Mouse (Mus musculus) stomach, embryonic 15.5 days (tissue): ENCODE measurements around the gene Asb10. TPM values are rescaled to one million over a fixed set of nuclear protein-coding genes. Genes with fewer than 3 reads are reported as not detected.

Experiments used
- ATAC-seq: fragments of 200-750 bp; cut with Nextera tagmentation; 2 replicates; pipeline ENCODE4 v1.8.0; 2017; ENCODE audit warnings: low read depth, moderate number of reproducible peaks, moderate TSS enrichment; ENCODE audit not compliant: insufficient read depth, low FRiP score
- H3K27ac ChIP-seq: fragments of 300-500 bp; sonication (generic); 2 replicates; pipeline ENCODE4 v1.5.1; 2015; ENCODE audit warnings: mild to moderate bottlenecking, inconsistent platforms
- H3K27me3 ChIP-seq: fragments of 300-500 bp; sonication (generic); replicated peaks from 2 replicates; pipeline ENCODE4 v1.6.1; 2015; ENCODE audit warnings: inconsistent platforms
- H3K36me3 ChIP-seq: fragments of 300-500 bp; sonication (generic); 2 replicates; pipeline ENCODE4 v1.6.1; 2015; ENCODE audit warnings: inconsistent platforms
- H3K4me1 ChIP-seq: fragments of 300-500 bp; sonication (generic); 2 replicates; pipeline ENCODE4 v1.6.1; 2015; ENCODE audit warnings: inconsistent platforms
- H3K4me2 ChIP-seq: fragments of 300-500 bp; sonication (generic); 2 replicates; pipeline ENCODE4 v1.6.1; 2015; ENCODE audit warnings: mild to moderate bottlenecking, inconsistent platforms
- H3K4me3 ChIP-seq: fragments of 300-500 bp; sonication (generic); replicated peaks from 2 replicates; pipeline ENCODE4 v1.5.1; 2015; ENCODE audit warnings: inconsistent platforms
- H3K9ac ChIP-seq: fragments of 300-500 bp; sonication (generic); 2 replicates; pipeline ENCODE4 v1.6.1; 2015; ENCODE audit warnings: inconsistent platforms
- H3K9me3 ChIP-seq: fragments of 300-500 bp; sonication (generic); 2 replicates; pipeline ENCODE4 v1.6.1; 2016; ENCODE audit warnings: inconsistent platforms
- WGBS: fragments of 180-500 bp; shearing (Covaris S2); methylation state at CpG from one replicate; pipeline ENCODE4 v1.1.7; 2015; 5-methylcytosine and 5-hydroxymethylcytosine counted together
- polyA plus RNA-seq: library from polyadenylated mRNA; unstranded; fragments of >200 nt; fragmentation: Nextera tagmentation; extraction: Ambion mirVana; gene quantifications from 2 replicates; pipeline ENCODE4 v1.2.1, GENCODE M21; 2015

The Asb10 gene
- 0.32 and 0.57 TPM in 2 replicates for polyA plus RNA-seq

- H3K27ac ChIP-seq, result 0 out of 2 replicates have a peak within 1 kb of the TSS, but pooled peaks have one; percentile 11
- H3K9ac ChIP-seq, result no peak within 1 kb of the TSS
Observed at GRCm38 (mm10) chr5:24540387-24541143, at the start of gene Asb10. Asb10 (minus strand) TSS chr5:24540978.

GRCm38 (mm10) chr5:24589511-24590500 lies 49.0 kb upstream of the Asb10 start:
- no peak for ATAC-seq
- Histone ChIP-seq H3K9ac (no peak overlapping the region), H3K4me1 (peaks cover 27% of the 10 kb centered on the region), H3K9me3 (no peaks in the 10 kb centered on the region), H3K36me3 (peaks cover 39% of the 10 kb centered on the region), H3K4me2 (no peak overlapping the region), H3K27me3 (no peaks in the 10 kb centered on the region), H3K4me3 (no peak overlapping the region), H3K27ac (no peak overlapping the region)
- WGBS, result 90% methylated on average over 20 of the region's 20 CpGs

More at GRCm38 (mm10) chr5:24540387-24541143, at the start of gene Asb10:
- ATAC-seq, result peak; percentile 69; the same call in 1 of the 2 replicates
- Histone ChIP-seq H3K36me3 (no peaks in the 10 kb centered on the region), H3K27me3 (no peaks in the 10 kb centered on the region), H3K4me1 (peaks cover 13% of the 10 kb centered on the region), H3K4me2 (peak within 1 kb of the TSS; percentile 48), H3K4me3 (peak within 1 kb of the TSS; percentile 14; the same call in 1 of the 2 replicates), H3K9me3 (no peaks in the 10 kb centered on the region)
- 17% methylated on average over 14 of the region's 14 CpGs for WGBS

GRCm38 (mm10) chr5:24587200-24587577 lies 46.4 kb upstream of the Asb10 start:
- Histone ChIP-seq H3K9me3 (no peaks in the 10 kb centered on the region), H3K36me3 (peaks cover 20% of the 10 kb centered on the region), H3K27ac (no peak overlapping the region), H3K9ac (peak overlapping the region; percentile 63), H3K4me1 (peaks cover 27% of the 10 kb centered on the region), H3K4me3 (peak overlapping the region; percentile 80), H3K27me3 (no peaks in the 10 kb centered on the region), H3K4me2 (peak overlapping the region; percentile 81)
- ATAC-seq, result no peak
- WGBS, result 21% methylated on average over 4 of the region's 4 CpGs

GRCm38 (mm10) chr5:24586547-24587199 lies 45.9 kb upstream of the Asb10 start, which contains the start of gene Chpf2:
Chpf2 (plus strand) TSS chr5:24586741.
- peaks cover 24% of the 10 kb centered on the region for H3K4me1 ChIP-seq
- H3K36me3 ChIP-seq, result peaks cover 15% of the 10 kb centered on the region; the same call in 1 of the 2 replicates
- peak within 1 kb of the TSS; percentile 80 for H3K4me3 ChIP-seq
- WGBS, result 0% methylated on average over 43 of the region's 43 CpGs
- no peaks in the 10 kb centered on the region for H3K9me3 ChIP-seq
- peak; percentile 85 for ATAC-seq
- H3K27ac ChIP-seq, result peak within 1 kb of the TSS; percentile 70; the same call in 1 of the 2 replicates
- no peaks in the 10 kb centered on the region for H3K27me3 ChIP-seq
- peak within 1 kb of the TSS; percentile 63 for H3K9ac ChIP-seq
- H3K4me2 ChIP-seq, result peak within 1 kb of the TSS; percentile 81

GRCm38 (mm10) chr5:24586106-24586505 lies 45.3 kb upstream of the Asb10 start:
- 11% methylated on average over 8 of the region's 8 CpGs for WGBS
- Histone ChIP-seq H3K9me3 (no peaks in the 10 kb centered on the region), H3K27ac (no peak overlapping the region), H3K4me2 (peak overlapping the region; percentile 81), H3K4me3 (peak overlapping the region; percentile 80), H3K36me3 (peaks cover 15% of the 10 kb centered on the region; the same call in 1 of the 2 replicates), H3K27me3 (no peaks in the 10 kb centered on the region), H3K4me1 (peaks cover 19% of the 10 kb centered on the region), H3K9ac (peak overlapping the region; percentile 52; the same call in 1 of the 2 replicates)
- ATAC-seq, result no peak

- peak overlapping the region; percentile 89 for H3K27ac ChIP-seq
- H3K4me3 ChIP-seq, result peak overlapping the region; percentile 86
- WGBS, result 65% methylated on average over 6 of the region's 6 CpGs
- H3K36me3 ChIP-seq, result peaks cover 14% of the 10 kb centered on the region
- H3K4me2 ChIP-seq, result peak overlapping the region; percentile 83
- H3K9me3 ChIP-seq, result no peaks in the 10 kb centered on the region
- no peaks in the 10 kb centered on the region for H3K27me3 ChIP-seq
- peaks cover 11% of the 10 kb centered on the region for H3K4me1 ChIP-seq
- peak overlapping the region; percentile 46; the same call in 1 of the 2 replicates for H3K9ac ChIP-seq
- no peak for ATAC-seq
Observed at GRCm38 (mm10) chr5:24578109-24578963, 37.6 kb upstream of the Asb10 start.

GRCm38 (mm10) chr5:24577183-24577929 lies 36.6 kb upstream of the Asb10 start, which contains the start of gene Abcf2:
Abcf2 (minus strand) TSS chr5:24577467.
- peak within 1 kb of the TSS; percentile 89 for H3K27ac ChIP-seq
- H3K36me3 ChIP-seq, result peaks cover 24% of the 10 kb centered on the region
- no peaks in the 10 kb centered on the region for H3K27me3 ChIP-seq
- no peaks in the 10 kb centered on the region for H3K9me3 ChIP-seq
- ATAC-seq, result peak; percentile 96
- H3K4me2 ChIP-seq, result peak within 1 kb of the TSS; percentile 83
- peaks cover 11% of the 10 kb centered on the region for H3K4me1 ChIP-seq
- H3K9ac ChIP-seq, result peak within 1 kb of the TSS; percentile 75
- WGBS, result under 1% methylated on average over 48 of the region's 48 CpGs
- peak within 1 kb of the TSS; percentile 86 for H3K4me3 ChIP-seq

GRCm38 (mm10) chr5:24576801-24577182 lies 36.0 kb upstream of the Asb10 start:
- H3K4me2 ChIP-seq, result peak overlapping the region; percentile 83
- H3K27me3 ChIP-seq, result no peaks in the 10 kb centered on the region
- 0% methylated on average over 32 of the region's 32 CpGs for WGBS
- peak overlapping the region; percentile 77 for H3K27ac ChIP-seq
- peak; percentile 0; the same call in 1 of the 2 replicates for ATAC-seq
- H3K9me3 ChIP-seq, result no peaks in the 10 kb centered on the region
- H3K4me1 ChIP-seq, result peaks cover 11% of the 10 kb centered on the region
- H3K4me3 ChIP-seq, result peak overlapping the region; percentile 86
- peaks cover 30% of the 10 kb centered on the region for H3K36me3 ChIP-seq
- peak overlapping the region; percentile 75 for H3K9ac ChIP-seq

- Histone ChIP-seq H3K27me3 (no peaks in the 10 kb centered on the region), H3K36me3 (peaks cover 36% of the 10 kb centered on the region), H3K9ac (no peak overlapping the region), H3K4me1 (peaks cover 11% of the 10 kb centered on the region), H3K9me3 (no peaks in the 10 kb centered on the region), H3K4me2 (peak overlapping the region; percentile 83), H3K4me3 (peak overlapping the region; percentile 86), H3K27ac (no peak overlapping the region)
- 80% methylated on average over 1 of the region's 1 CpGs for WGBS
- no peak for ATAC-seq
Observed at GRCm38 (mm10) chr5:24575948-24576347, 35.2 kb upstream of the Asb10 start.

GRCm38 (mm10) chr5:24556709-24557108 lies 15.9 kb upstream of the Asb10 start, which contains the start of gene 4931409K22Rik:
4931409K22Rik (minus strand) TSS chr5:24556809.
- 67% methylated on average over 2 of the region's 2 CpGs for WGBS
- Histone ChIP-seq H3K27ac (no peak within 1 kb of the TSS), H3K9ac (no peak within 1 kb of the TSS), H3K9me3 (no peaks in the 10 kb centered on the region), H3K4me3 (no peak within 1 kb of the TSS), H3K27me3 (no peaks in the 10 kb centered on the region), H3K36me3 (no peaks in the 10 kb centered on the region), H3K4me1 (no peaks in the 10 kb centered on the region), H3K4me2 (no peak within 1 kb of the TSS)
- ATAC-seq, result no peak
